Mouse (Mus musculus) gastrocnemius, postnatal 36 days (tissue): ENCODE data around the gene Slc17a9. TPM values are rescaled to one million over a fixed set of nuclear protein-coding genes. Genes with fewer than 3 reads are reported as not detected.

ENCODE experiments used
- DNase-seq, 2 experiments: peaks; one replicate each; pipeline ENCODE4 v3.0.0; 2022
- intact Hi-C: fragments of 180-260 bp; cut with DNase I; formaldehyde crosslinking; loops from one replicate; pipeline ENCODE4 v1.15.1; 2025
- total RNA-seq, 2 experiments: library from RNA; stranded (reverse); gene quantifications; 2 replicates each; pipeline ENCODE4 v1.2.3; 2021

Slc17a9 gene
- total RNA-seq, 2 experiments from 2014 or later = 0.33 TPM; not detected in 1

- peak; percentile 74 to 77 for DNase-seq
- intact Hi-C loops = loop anchor here (1.0 to 5.0 kb wide), 3 partner anchors 67 to 178 kb away; partner anchors contain the start of gene Mrgbp
These were observed 20.3 kb downstream of the Slc17a9 start for GRCm38 (mm10) chr2:180745248-180745927.

- no peak for DNase-seq
- intact Hi-C loops = loop anchor here (2.0 to 5.0 kb wide), 3 partner anchors 32 to 179 kb away; partner anchors contain the start of gene Mrgbp
These were observed 21.6 kb downstream of the Slc17a9 start for GRCm38 (mm10) chr2:180746569-180747192.

- intact Hi-C loops = loop anchor here (5.0 kb wide), 2 partner anchors 167 to 182 kb away; partner anchors contain the start of gene Mrgbp
These were observed 23.8 kb downstream of the Slc17a9 start for GRCm38 (mm10) chr2:180748904-180749303.

GRCm38 (mm10) chr2:180754976-180755688 lies 30.1 kb downstream of the Slc17a9 start:
- intact Hi-C loops = no loop called here
- no peak for DNase-seq

More at GRCm38 (mm10) chr2:180748904-180749303, 23.8 kb downstream of the Slc17a9 start:
- DNase-seq = no peak

GRCm38 (mm10) chr2:180755896-180756295 lies 30.8 kb downstream of the Slc17a9 start:
- peak in 1 of 2 experiments; percentile 18 for DNase-seq
- intact Hi-C loops = no loop called here

GRCm38 (mm10) chr2:180756786-180757185 lies 31.7 kb downstream of the Slc17a9 start:
- intact Hi-C loops = no loop called here
- no peak for DNase-seq

- no peak for DNase-seq
- intact Hi-C loops = no loop called here
These were observed 33.6 kb downstream of the Slc17a9 start for GRCm38 (mm10) chr2:180758513-180759263.

- intact Hi-C loops = no loop called here
- no peak for DNase-seq
These were observed 39.9 kb downstream of the Slc17a9 start for GRCm38 (mm10) chr2:180764986-180765385.

GRCm38 (mm10) chr2:180765713-180766112 lies 40.6 kb downstream of the Slc17a9 start:
- intact Hi-C loops = no loop called here
- no peak for DNase-seq

GRCm38 (mm10) chr2:180775223-180775622 lies 50.2 kb downstream of the Slc17a9 start:
- no peak for DNase-seq
- intact Hi-C loops = no loop called here

GRCm38 (mm10) chr2:180775641-180776040 lies 50.6 kb downstream of the Slc17a9 start:
- DNase-seq = no peak
- intact Hi-C loops = no loop called here

GRCm38 (mm10) chr2:180776793-180777192 lies 51.7 kb downstream of the Slc17a9 start, which contains the start of gene Bhlhe23:
Bhlhe23 (minus strand) TSS chr2:180776900.
- intact Hi-C loops = no loop called here

GRCm38 (mm10) chr2:180779226-180780104 lies 54.4 kb downstream of the Slc17a9 start:
- DNase-seq = peak in 1 of 2 experiments; percentile 8
- intact Hi-C loops = loop anchor here (2.0 kb wide), 1 partner anchor 33 kb away; no protein-coding TSS in a partner anchor

More at GRCm38 (mm10) chr2:180776793-180777192, 51.7 kb downstream of the Slc17a9 start, which contains the start of gene Bhlhe23:
- no peak for DNase-seq

GRCm38 (mm10) chr2:180780282-180780681 lies 55.2 kb downstream of the Slc17a9 start:
- intact Hi-C loops = no loop called here
- no peak for DNase-seq

- intact Hi-C loops = no loop called here
- no peak for DNase-seq
These were observed 61.7 kb downstream of the Slc17a9 start for GRCm38 (mm10) chr2:180786732-180787131.

- intact Hi-C loops = no loop called here
- DNase-seq = no peak
These were observed 62.6 kb downstream of the Slc17a9 start for GRCm38 (mm10) chr2:180787566-180788232.

GRCm38 (mm10) chr2:180788386-180788785 lies 63.3 kb downstream of the Slc17a9 start:
- no peak for DNase-seq
- intact Hi-C loops = no loop called here

GRCm38 (mm10) chr2:180788843-180789242 lies 63.8 kb downstream of the Slc17a9 start:
- DNase-seq = no peak
- intact Hi-C loops = no loop called here

- no peak for DNase-seq
- intact Hi-C loops = no loop called here
These were observed 66.6 kb downstream of the Slc17a9 start for GRCm38 (mm10) chr2:180791674-180792073.
